Mouse (Mus musculus) CD4-positive, CD25-positive, alpha-beta regulatory T cell, adult 4 months (primary cell): ENCODE measurements at regions not wholly inside any gene's neighbourhood (a gene's known extent, or its start where the extent isn't known, plus 50 kb on each side); places are given as distances from the start of the nearest gene placed in this dataset.
"Not testable (repeated sequence)": the region's sequence is repeated elsewhere in the genome, so short reads cannot be mapped to it uniquely, and the experiment has no call there.

Experiments
- ATAC-seq: one replicate; pipeline ENCODE4 v1.8.0; 2017

- not testable (repeated sequence) for ATAC-seq
Measured at GRCm38 (mm10) chrX:135112109-135112508, 65.3 kb downstream of the Gm15023 start.

GRCm38 (mm10) chrX:135110866-135111265 is 66.6 kb downstream of the Gm15023 start:
- not testable (repeated sequence) for ATAC-seq

- ATAC-seq, result no peak
Measured at GRCm38 (mm10) chrX:135101594-135101993, 75.8 kb downstream of the Gm15023 start.

GRCm38 (mm10) chrX:135098101-135098500 is 79.3 kb downstream of the Gm15023 start:
- ATAC-seq, result no peak

- ATAC-seq, result no peak
Measured at GRCm38 (mm10) chrX:135096206-135096605, 81.2 kb downstream of the Gm15023 start.

GRCm38 (mm10) chrX:135091074-135091473 is 82.1 kb upstream of the Zmat1 start:
- peak; percentile 64 for ATAC-seq

- not testable (repeated sequence) for ATAC-seq
Measured at GRCm38 (mm10) chrX:135087068-135087579, 78.1 kb upstream of the Zmat1 start.

- ATAC-seq, result not testable (repeated sequence)
Measured at GRCm38 (mm10) chrX:135086564-135086963, 77.6 kb upstream of the Zmat1 start.

GRCm38 (mm10) chrX:135085770-135086553 is 77.0 kb upstream of the Zmat1 start:
- not testable (repeated sequence) for ATAC-seq

GRCm38 (mm10) chrX:135080380-135081158 is 71.6 kb upstream of the Zmat1 start:
- no peak for ATAC-seq

- no peak for ATAC-seq
Measured at GRCm38 (mm10) chrX:135079388-135079787, 70.4 kb upstream of the Zmat1 start.

- no peak for ATAC-seq
Measured at GRCm38 (mm10) chrX:135075903-135076302, 66.9 kb upstream of the Zmat1 start.

- ATAC-seq, result no peak
Measured at GRCm38 (mm10) chrX:135069448-135069847, 60.4 kb upstream of the Zmat1 start.

- no peak for ATAC-seq
Measured at GRCm38 (mm10) chrX:135060184-135060583, 51.2 kb upstream of the Zmat1 start.

GRCm38 (mm10) chrX:135058949-135059348 is 49.9 kb upstream of the Zmat1 start:
- no peak for ATAC-seq
